Mouse (Mus musculus): ENCODE data around the gene Msmo1.

Msmo1 gene

DNA sequence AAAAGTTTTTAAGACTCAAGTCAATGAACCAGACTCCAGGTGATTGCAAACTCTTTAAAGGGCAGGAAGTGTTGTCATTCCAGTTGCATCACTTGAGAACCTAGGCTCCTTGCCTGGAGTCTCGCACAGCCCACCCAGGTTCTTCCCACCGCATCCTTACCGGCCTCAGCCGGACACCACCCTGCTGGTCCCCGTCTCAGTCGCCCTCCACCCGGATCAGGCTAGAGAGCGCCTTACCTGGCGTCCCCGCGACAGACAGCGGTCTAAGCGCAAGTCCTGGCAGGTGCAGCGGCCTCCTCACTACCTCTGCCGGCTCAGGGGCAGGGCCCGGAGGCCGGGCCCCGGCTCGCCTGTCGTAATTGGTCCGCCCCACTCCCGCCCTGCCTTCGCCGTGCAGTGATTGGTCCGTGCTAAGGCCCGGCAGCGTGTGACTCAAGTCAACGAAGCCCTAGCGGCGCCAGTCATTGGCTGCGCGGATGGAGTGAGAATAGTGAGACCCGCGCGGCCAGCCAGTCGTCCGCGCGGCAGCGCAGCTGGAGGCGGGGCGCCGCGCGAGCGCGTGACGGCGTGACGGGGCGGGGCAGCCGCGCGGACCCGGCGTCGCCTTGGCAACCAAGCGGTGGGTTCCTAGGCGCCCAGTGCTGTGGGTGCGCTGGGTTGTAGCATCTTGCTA lies at the start of gene Msmo1:
Gene Msmo1 (minus strand): TSS at position 522 of the 673 bp plus-strand sequence.
- DNase-seq, result peak; percentile 96 to 98

DNA sequence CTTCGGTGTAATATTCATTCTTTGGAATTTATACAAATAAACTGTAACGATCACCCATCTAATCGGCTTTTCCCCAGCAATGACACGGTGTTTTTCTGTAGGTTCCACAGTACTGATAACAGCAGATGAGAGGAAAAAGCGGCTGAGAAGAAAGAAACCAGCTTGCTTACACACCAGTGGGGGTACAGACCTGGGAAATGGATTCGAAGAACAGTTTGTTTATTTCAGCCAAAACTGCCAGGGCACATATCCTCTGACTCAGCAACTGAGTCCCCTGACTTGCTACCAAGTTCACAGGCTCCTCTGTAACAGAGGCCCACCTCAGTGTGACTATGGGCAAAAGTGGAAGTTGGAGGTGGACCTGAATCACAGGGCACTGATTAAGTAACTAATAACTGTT lies 48.4 kb upstream of the Msmo1 start:
- DNase-seq, result no peak

DNA sequence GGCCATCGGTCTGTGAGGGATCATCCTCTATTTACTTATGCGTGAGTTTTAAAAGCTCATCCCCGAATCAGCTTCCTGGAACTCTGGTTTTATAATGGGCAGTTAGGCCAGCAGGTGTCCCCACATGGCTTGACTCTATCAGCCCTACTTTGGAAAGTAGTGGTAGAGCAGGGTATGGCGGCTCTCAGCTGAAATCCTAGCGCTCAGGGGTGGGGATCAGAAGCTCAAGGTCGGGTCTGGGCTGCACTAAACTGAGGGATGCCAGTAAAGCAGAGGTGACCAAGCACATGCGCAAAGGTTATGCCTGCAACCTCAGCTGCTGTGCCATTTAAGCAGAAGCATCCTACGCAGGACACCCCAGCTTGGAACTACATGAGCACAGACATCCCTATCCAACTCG lies 44.3 kb upstream of the Msmo1 start:
- peak in 1 of 2 experiments; percentile 11 for DNase-seq

DNA sequence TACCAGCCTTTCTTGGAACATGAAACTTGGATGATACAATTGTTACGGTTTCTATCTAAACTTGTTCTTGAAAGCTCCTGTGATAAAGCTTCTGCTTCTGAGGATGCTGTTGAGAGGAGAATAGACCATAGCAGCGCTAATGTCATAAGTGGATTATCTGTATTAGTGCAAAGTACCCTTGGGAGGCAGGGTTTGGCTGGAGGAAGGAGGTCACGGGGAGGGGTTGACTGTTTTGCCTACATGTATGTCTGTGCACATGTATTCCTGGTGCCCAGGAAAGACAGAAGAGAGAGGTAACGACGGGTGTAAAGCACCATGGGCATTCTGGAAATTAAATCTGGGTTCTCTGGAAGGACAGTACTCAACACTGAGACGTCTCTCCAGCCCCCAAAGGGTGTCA lies 40.5 kb upstream of the Msmo1 start:
- no peak for DNase-seq

DNA sequence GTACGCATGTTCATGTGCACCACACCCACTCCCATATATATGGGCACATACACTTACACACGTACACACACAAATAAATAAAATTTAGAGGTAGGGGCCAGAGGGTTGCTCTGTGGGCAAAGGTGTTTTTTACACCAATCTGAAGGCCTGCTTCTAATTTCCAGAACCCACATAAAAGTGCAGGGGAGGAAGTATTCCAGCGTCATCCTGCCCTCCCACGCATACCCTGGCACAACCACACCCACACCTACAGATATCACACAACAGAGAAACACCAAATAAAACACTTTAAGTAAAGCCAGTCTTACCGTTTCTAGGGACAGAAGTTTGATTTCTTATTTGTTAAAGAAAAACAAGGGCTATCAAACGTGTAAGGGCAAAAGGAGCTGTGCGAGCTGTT lies 37.2 kb upstream of the Msmo1 start:
- no peak for DNase-seq

DNA sequence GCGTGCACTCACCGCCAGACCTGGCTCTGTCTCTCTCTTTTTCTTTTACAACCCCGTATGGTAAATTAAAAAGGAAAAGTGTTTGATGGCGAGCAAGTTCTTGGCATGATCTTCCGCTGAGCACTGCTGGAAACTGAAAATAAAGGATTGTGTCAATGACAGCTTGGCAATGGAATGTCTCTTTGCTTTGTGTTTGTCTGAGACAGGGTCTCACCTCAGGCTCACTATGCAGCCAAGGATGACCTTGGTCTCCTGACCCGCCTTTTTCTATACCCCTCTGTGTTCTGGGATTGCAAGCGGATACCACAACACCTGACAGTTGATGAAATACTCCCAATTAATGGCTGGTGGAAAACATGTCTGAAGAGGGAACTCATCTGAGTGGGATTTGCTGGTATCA lies 36.0 kb upstream of the Msmo1 start:
- DNase-seq, result no peak

DNA sequence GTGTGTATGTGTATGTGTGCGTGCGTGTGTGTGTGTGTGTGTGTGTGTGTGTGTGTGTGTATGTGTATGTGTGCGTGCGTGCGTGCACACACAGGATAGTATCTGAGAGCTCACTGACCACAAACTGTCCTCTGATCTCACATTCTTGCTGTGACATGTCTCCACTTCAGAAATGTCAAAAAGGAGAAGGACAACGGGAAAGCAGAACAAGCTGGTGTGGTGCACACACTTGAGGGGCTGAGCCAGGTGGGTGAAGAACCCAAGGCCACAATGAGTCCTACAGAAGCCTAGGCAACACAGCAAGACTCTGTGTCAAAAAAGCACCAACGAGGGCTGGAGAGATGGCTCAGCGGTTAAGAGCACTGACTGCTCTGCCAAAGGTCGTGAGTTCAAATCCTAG lies 35.1 kb upstream of the Msmo1 start:
- no peak for DNase-seq

DNA sequence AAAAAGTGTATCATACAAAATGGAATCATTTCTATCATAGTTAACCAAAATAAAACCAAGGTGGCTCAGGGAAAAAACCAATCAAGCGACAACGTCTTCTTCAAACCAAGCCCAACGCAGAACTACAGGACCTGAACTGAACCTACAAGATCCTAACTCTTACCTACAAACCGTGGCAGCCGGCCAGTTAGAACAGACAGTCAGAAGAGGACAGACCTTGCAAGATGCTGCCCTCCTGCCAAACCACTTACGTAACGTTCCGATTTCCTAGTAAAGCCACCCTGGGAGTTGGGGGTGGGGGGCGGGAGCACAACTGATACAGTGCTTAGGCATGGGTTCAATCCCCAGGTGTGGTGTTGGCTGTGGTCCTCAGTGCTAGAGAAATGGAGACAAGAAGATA lies 33.5 kb upstream of the Msmo1 start:
- peak in 1 of 2 experiments; percentile 30 for DNase-seq

DNA sequence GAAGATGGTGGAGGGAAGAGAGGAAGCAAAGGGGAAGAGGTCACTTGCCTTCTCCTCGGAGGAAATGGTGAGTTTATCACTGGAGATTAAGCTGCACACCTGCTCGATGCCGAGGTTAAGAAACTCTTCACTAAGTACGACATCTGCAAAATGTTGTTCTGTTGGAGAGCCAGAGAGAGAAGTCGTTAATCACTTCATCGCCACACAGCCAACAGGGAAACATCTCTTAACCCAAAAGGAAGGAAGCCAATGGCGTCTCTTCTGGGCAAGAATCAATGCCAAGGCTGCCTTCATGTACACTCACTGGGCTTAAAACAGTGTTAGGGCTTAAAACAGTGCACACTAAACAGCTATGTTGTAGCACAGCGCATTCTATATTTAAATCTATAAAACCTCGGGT lies 30.5 kb upstream of the Msmo1 start:
- no peak for DNase-seq

DNA sequence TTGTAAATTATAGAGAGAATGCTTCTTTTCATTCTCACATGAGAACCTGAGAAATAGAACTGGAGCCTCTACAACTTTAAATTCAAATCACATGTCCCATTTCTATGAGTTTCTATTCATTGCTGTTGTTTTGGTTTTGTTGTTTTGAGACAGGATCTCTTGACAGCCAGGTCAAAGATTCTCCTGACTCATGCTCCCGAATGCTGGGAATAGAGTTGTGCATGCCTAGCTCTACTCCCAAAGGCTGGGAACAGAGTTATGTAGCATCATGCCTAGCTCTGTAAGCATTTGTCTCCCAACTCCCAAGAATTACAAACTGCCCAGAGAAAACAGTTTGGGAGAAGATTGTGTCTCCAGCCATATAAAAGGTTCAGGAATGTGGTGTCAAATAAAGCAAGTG lies 29.2 kb upstream of the Msmo1 start:
- no peak for DNase-seq

DNA sequence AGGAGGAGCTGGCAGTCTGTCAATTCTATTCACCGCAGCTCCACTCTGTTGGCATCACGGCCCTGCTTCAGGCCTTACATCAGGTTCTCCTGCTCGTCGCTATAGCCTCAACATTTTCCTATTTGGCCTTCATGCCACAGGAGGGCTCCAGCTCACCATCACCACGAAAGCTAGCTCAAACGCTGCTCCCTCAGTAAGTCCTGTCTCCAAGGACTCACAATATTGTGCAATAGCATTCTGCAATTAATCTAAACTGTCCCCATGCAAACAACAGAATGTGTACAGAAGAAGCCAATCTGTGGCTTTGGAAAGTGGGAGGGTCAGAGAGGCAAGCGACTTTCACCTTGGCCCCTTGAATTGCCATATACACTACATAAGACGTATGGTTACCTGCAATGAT lies 27.8 kb upstream of the Msmo1 start:
- peak; percentile 54 to 61 for DNase-seq

DNA sequence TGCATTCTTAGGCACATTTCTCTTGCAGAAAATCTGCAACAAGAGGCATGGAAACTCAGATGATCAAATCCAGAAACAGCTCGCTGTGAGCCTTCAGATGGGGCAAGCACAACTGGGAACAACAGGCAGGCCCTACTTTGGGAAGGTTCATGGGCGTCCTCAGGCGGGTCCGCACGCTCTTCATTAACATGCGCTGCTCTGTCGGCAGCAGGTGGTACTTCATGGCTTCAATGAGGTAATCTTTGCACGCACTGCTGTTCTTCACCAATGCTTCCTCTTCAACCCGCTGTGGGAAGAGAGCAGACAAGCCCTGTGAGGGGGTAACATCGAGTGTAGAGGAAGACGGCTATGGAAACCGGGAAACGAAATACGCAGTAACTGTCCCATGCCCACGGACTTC lies 24.4 kb upstream of the Msmo1 start:
- no peak for DNase-seq

DNA sequence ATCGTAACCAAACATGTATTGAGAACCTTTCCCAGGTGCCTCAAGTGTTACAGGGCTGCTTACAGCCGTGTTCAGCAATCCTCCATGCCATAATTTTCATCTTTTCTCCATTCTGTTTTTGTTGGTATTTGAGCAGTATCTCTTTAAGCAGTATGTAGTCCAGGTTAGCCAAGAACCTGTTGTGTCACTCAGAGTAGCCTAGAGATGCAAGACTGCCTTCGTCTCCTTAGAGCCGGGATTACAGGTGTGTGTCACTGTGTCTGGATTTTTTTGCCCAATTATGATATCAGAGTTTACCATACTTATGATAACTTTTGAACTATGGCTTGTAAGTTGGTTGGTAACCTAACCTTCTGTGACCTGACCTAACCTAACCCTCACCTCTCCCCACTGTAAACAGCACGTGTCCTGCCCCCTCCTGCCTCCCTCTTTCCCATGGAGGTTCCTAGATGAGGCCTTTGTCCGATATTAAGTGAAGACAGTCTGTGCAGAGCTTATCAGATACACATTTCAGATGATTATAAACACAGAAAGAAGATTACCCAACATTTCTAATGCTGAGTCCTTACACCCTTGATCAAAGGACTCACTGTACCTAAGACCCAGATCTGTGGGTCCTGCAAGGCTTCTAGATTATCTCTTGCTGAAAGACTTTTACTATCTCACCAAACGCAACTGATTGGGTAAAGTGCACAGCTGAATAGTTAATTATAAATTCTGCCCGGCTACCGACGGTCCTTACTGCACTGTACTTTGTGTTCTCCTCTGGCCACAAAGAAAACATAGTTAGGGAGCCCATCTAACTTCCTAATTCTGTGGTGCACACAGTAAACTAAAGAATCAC lies 12.8 kb upstream of the Msmo1 start:
- DNase-seq, result no peak

DNA sequence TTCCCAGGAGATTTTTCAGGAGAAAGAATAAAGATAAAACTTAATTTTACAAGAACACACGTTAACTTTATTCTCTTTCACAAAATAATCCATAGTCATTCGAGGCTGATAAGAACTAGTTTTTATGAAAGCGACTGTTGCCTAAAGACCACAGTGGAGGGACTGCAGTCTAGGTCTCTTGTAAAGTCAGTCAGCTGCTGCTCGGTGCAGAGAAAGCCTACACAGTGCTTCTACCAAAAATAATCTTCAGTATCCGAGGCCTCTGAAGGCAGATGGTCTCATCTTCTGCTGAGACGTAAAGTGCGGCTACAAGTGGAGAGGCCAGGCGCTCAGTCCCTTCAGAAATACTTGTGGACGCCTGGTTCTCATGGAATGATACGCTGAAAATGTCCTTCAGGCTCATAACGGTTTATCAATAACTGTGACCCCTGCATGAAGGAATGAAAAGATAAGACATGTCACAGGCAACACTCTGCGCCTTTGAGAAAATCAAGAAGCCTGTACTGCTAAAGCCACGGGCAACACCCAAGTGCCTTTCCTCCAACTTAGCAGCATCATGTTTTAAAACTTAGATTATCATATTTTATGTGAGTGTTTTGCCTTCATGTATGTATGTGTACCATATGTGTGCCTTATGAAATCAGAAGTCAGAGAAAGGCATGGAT lies 7.1 kb upstream of the Msmo1 start:
- DNase-seq, result no peak

DNA sequence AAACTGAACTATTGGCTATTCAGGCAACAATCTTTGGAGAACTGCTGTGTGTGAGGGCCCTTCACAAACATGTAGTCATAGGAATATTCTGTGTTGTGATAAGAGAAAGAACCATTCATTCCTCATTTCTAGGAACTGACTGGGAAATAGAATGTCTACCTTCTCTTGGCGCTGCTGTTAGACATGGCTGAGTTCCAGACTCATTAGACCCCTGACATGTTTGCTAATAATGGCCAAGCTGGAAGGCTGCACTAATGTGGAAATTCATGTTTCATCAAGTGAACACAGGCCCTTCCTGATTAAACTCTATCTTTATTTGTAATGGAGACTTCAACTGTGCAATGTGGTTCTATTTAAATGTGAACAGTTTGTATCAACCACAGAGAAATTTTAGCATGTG lies 5.3 kb upstream of the Msmo1 start:
- peak; percentile 24 to 35 for DNase-seq

DNA sequence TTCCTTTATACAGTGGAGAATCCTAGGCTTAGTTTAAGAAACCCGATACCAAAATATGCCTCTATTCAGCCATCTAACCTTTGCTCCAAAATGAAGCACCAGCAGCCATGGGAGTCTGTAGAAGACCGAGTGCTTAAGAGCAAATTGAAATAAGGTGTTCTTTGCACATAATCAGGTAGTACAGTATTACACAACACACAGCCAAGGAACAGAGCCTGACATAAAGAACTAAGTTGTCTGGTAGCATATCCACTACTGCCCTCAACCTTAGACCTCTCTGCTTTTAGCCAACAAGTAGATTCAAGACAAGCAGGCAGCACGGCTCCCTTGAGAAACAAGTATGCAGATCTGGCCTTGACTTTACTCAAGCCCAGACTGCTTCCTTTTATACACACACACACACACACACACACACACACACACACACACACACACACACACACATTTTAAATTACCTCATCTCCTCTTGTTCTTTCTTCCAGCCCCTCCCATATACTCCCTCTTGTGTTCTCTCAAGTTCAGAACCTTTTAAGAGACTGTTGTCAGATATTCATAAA lies 3.3 kb upstream of the Msmo1 start:
- no peak for DNase-seq

DNA sequence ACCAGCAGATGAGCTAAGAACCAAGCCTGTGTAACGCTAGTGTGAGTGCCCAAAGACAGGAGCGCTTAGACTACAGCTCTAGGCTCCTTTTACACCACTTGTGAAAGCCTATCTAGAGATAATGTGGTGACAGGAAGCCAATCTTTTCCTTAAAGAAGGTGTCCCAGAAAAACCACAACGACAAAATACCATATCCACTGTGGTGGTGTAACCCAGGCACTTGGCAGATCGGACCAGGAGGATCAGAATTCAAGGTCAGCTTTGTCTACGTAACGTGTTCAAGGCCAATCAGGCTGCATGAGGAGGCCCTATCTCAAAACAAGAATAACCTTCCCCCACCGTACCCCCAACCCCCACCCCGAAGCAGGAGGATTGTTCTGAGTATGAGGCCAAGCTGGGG lies 1.6 kb upstream of the Msmo1 start:
- DNase-seq, result no peak

DNA sequence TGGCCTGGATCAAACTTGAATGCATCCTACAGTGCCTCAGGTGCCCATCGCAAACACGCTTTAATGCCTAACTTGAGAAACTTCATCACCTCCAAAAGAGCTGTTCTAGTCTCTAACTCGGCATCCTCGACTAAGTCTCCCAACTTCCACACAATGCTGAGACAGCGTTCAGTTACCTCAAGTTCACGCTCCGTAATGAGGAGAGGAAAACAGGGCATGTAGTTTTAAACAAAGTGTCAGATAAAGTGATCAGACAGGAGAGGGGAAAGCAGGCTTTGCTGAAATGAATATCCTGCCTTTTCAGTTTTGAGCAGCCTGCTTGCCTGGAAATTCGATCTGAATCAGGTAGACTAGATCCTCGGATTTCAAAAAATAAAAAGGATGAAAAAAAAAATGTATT lies 996 bp downstream of the Msmo1 start:
- no peak for DNase-seq

DNA sequence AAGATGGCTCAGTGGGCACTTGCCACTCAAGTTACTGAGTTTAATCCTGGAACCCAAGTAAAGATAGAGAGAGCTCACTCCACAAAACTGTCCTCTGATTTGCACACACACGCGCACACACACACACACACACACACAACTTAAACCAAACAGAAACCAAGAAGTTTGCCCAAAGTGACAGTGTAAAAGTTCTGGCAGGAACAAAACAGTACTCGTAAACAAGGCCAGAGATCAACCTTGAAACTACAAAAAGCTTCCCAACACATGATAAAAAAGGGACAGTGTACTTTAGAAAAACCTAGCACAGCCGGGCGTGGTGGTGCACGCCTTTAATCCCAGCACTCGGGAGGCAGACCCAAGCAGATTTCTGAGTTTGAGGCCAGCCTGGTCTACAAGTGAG lies 5.4 kb downstream of the Msmo1 start:
- DNase-seq, result no peak

DNA sequence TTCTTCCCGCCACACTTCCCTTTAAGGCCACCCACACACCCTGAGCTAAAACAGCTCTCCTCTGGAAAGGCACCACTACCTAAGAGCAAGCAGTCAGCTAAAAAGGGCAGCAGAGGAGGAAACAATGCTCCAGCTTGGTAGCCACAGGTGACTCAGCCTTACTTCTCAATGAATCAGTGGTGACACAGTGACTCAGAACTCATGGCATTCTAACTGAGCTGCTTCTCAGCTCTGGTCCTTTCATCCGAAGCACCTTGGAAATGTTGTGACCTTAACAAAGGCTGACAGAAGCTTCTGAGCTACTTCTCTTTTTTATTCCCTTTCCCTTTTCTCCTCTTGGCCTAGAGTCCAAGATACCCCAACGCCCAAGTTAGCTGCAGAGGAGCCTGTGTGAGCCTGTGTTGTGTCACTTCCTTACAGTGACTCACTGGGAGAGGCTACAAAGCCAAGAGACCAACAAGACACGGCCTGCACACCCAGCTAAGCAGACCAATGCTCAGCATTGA lies 7.3 kb downstream of the Msmo1 start:
- no peak for DNase-seq

DNA sequence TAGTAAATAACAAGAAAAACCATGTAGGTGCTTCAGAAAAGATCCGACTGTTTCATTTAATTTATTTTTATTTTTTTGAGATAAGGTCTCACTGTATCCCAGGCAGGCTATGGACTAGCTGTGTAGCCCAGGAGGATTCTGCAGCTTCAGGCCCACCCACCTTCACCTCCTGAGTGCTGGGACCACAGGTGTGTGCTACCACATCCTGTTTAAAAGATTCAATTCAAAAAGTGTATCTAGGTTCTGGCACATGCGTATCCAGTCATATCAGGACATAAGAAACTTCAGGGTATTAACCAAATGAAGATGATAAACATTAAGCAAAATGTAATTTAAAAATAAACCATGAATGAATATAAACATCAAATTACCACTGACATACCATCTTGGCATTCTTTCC lies 10.4 kb downstream of the Msmo1 start:
- no peak for DNase-seq

DNA sequence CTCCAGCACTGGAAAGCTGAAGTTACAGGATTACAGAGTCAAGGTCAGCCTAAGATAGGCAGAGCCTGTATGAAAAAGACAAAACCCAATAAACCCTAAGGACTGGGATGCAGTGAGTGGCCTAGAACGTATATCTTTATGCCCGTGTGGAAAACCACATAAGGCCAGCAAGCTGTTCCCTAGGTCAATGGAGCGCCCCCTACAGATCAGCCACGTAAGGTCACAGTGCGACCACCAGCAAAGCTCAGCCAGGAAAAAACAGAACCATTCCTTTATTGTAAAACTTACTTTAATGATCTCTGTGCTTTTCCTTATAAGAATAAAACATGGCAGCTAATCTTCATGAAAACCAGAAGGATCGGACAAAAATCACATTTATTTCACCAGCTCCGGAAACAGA lies 15.7 kb downstream of the Msmo1 start:
- peak; percentile 26 to 30 for DNase-seq

DNA sequence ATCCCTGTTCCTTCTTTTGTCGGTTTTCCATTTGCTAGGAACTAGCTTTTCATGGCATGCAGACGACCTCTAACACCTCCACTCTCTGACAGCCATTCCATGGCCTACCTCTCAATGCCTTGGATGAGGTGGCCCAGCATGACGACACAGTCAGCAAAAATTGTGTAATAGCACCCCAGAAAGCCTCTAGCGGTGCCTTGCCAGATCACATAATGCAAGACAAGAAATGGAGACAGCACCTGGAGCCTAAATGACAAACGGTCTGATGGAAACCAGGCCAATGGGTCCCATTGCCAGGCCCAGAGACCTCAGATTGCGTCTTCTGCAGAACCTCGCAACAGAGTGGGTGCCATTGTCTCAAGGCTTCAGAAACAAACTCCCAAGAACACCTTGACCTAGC lies 21.1 kb downstream of the Msmo1 start:
- no peak for DNase-seq

DNA sequence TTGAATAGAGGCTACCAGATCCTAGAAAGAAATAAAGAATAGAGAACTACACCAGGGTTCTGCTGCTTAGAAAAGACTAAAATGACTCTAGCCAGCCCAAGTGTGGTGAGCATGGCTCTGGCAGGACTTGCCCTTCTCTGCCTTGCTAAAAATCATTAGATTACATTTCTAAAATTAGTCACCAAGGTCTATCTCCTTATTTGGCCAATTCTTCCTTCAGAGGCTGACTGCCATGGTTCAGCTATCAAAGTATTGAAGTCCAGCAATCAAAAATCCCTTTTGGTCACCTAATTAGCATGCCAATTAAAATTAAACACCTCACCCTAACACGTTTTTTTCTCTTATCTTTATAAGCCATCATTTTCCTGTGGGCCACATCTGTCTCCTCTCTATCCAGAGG lies 22.0 kb downstream of the Msmo1 start:
- DNase-seq, result no peak

Measured in cerebellum, postnatal 10 days (tissue).